Mouse (Mus musculus) midbrain, embryonic 14.5 days (tissue): ENCODE measurements around the gene Cdk20. TPM values are rescaled to one million over a fixed set of nuclear protein-coding genes. Genes with fewer than 3 reads are reported as not detected.
"Not testable (repeated sequence)": the region's sequence is repeated elsewhere in the genome, so short reads cannot be mapped to it uniquely, and the experiment has no call there.

ENCODE experiments used
- ATAC-seq: fragments of 200-750 bp; cut with Nextera tagmentation; 2 replicates; pipeline ENCODE4 v1.8.0; 2017; ENCODE audit warnings: moderate number of reproducible peaks, moderate library complexity; ENCODE audit not compliant: low FRiP score, low TSS enrichment
- DNase-seq: peaks from one replicate; pipeline ENCODE4 v3.0.0-alpha.2; 2015
- H3K27ac ChIP-seq: fragments of 300-500 bp; sonication (generic); replicated peaks from 2 replicates; pipeline ENCODE4 v1.5.1; 2014; ENCODE audit warnings: mild to moderate bottlenecking, low read depth, low read length, moderate library complexity
- H3K27me3 ChIP-seq: fragments of 300-500 bp; sonication (generic); 2 replicates; pipeline ENCODE4 v1.6.1; 2014; ENCODE audit warnings: low read length, control low read depth, mixed read lengths; ENCODE audit not compliant: control insufficient read depth, insufficient read depth
- H3K36me3 ChIP-seq: fragments of 300-500 bp; sonication (generic); 2 replicates; pipeline ENCODE4 v1.6.1; 2014; ENCODE audit warnings: low read length, control low read depth; ENCODE audit not compliant: control insufficient read depth, insufficient read depth
- H3K4me1 ChIP-seq: fragments of 300-500 bp; sonication (generic); 2 replicates; pipeline ENCODE4 v1.6.1; 2014; ENCODE audit warnings: mild to moderate bottlenecking, antibody characterized with exemption, low read length, control low read depth; ENCODE audit not compliant: control insufficient read depth, insufficient read depth
- H3K4me2 ChIP-seq: fragments of 300-500 bp; sonication (generic); 2 replicates; pipeline ENCODE4 v1.6.1; 2014; ENCODE audit warnings: mild to moderate bottlenecking, low read length, moderate library complexity
- H3K4me3 ChIP-seq: fragments of 300-500 bp; sonication (generic); replicated peaks from 2 replicates; pipeline ENCODE4 v1.5.1; 2014; ENCODE audit warnings: low read depth, low read length
- H3K9ac ChIP-seq: fragments of 300-500 bp; sonication (generic); replicated peaks from 2 replicates; pipeline ENCODE4 v1.6.1; 2014; ENCODE audit warnings: mild to moderate bottlenecking, low read length, moderate library complexity
- H3K9me3 ChIP-seq: fragments of 300-500 bp; sonication (generic); 2 replicates; pipeline ENCODE4 v1.6.1; 2016; ENCODE audit warnings: low read length, control low read depth, mixed read lengths; ENCODE audit not compliant: control insufficient read depth
- WGBS: fragments of 180-500 bp; shearing (Covaris S2); extraction: QIAGEN DNeasy Blood & Tissue Kit; methylation state at CpG from one replicate; pipeline ENCODE4 v1.1.7; 2014; 5-methylcytosine and 5-hydroxymethylcytosine counted together
- polyA plus RNA-seq: library from polyadenylated mRNA; unstranded; fragments of >200 nt; fragmentation: Nextera tagmentation; extraction: Ambion mirVana; gene quantifications from 2 replicates; pipeline ENCODE4 v1.2.1, GENCODE M21; 2014

The Cdk20 gene
- polyA plus RNA-seq, 1 experiment from 2014 or later: 20.2 TPM

- 77% methylated on average over 7 of the region's 7 CpGs for WGBS
- H3K27ac ChIP-seq: no peak overlapping the region
- H3K9me3 ChIP-seq: no peaks in the 10 kb centered on the region
- no peak for ATAC-seq
- no peak overlapping the region for H3K4me3 ChIP-seq
- H3K4me1 ChIP-seq: no peaks in the 10 kb centered on the region
- no peak for DNase-seq
- no peaks in the 10 kb centered on the region for H3K27me3 ChIP-seq
- H3K9ac ChIP-seq: no peak overlapping the region
- no peaks in the 10 kb centered on the region for H3K36me3 ChIP-seq
- no peak overlapping the region for H3K4me2 ChIP-seq
These were observed 18.1 kb downstream of the Cdk20 start for GRCm38 (mm10) chr13:64450001-64450794.

GRCm38 (mm10) chr13:64457225-64457978 lies 25.3 kb downstream of the Cdk20 start:
- 93% methylated on average over 19 of the region's 19 CpGs for WGBS
- H3K4me1 ChIP-seq, H3K27ac ChIP-seq, H3K27me3 ChIP-seq, DNase-seq, H3K4me3 ChIP-seq, ATAC-seq, H3K9ac ChIP-seq, H3K4me2 ChIP-seq, H3K36me3 ChIP-seq, H3K9me3 ChIP-seq: not testable (repeated sequence)

DNA sequence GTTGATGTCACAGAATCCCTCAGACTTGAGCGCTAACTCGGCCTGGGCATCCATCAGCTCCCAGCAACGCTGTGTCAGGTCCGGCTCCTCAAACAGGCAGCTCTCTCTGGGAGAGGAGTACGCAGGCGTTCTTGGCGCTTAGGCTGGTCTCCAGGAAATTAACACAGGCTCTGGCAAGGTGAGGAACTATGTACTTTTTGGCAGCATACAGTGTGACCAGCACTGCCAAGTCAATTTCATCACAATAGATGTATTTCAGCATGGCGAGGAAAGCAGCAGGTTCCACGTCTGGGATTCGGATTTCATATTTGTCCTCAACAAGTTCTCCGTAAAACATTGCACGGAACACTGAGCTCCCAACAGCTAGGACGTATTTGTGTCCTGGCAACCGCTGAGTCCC lies 26.1 kb downstream of the Cdk20 start:
- H3K4me2 ChIP-seq: no peak overlapping the region
- WGBS: 93% methylated on average over 14 of the region's 14 CpGs
- no peaks in the 10 kb centered on the region for H3K4me1 ChIP-seq
- ATAC-seq (no peak), DNase-seq (no peak)
- no peaks in the 10 kb centered on the region for H3K27me3 ChIP-seq
- no peak overlapping the region for H3K27ac ChIP-seq
- peaks cover 7% of the 10 kb centered on the region; the same call in 1 of the 2 replicates for H3K9me3 ChIP-seq
- no peak overlapping the region for H3K9ac ChIP-seq
- H3K36me3 ChIP-seq: no peaks in the 10 kb centered on the region
- no peak overlapping the region for H3K4me3 ChIP-seq

- WGBS: 85% methylated on average over 2 of the region's 2 CpGs
These were observed 30.5 kb downstream of the Cdk20 start for GRCm38 (mm10) chr13:64462581-64462980.

DNA sequence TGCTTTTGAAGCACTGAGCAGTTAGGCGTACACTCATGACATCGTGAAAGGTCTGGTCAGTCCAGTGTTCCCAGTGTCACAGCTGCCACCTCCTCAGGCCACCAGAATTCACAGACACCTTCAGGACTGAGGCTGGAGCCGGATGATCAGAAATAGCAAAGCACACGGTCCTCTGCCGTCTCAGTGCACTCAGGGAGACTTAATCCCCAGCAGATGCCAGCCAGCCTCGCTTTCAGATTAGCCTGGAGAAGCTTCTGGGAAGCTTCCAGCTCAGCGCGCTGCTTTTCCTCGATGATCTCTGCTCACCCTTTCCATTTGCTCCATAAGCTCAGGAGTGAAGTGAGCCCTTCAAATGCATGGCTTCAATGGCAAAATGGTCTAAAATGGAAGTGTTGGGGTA lies 33.1 kb downstream of the Cdk20 start:
- Histone ChIP-seq H3K4me2 (no peak overlapping the region), H3K27me3 (no peaks in the 10 kb centered on the region), H3K9me3 (peaks cover 7% of the 10 kb centered on the region; the same call in 1 of the 2 replicates), H3K36me3 (no peaks in the 10 kb centered on the region), H3K9ac (no peak overlapping the region), H3K27ac (no peak overlapping the region), H3K4me3 (no peak overlapping the region), H3K4me1 (no peaks in the 10 kb centered on the region)
- 69% methylated on average over 9 of the region's 9 CpGs for WGBS
- DNase-seq: peak; percentile 17
- no peak for ATAC-seq

More at GRCm38 (mm10) chr13:64462581-64462980, 30.5 kb downstream of the Cdk20 start:
- no peak overlapping the region for H3K4me3 ChIP-seq
- H3K9ac ChIP-seq: no peak overlapping the region
- H3K4me2 ChIP-seq: no peak overlapping the region
- H3K27ac ChIP-seq: no peak overlapping the region
- H3K4me1 ChIP-seq: no peaks in the 10 kb centered on the region
- H3K27me3 ChIP-seq: no peaks in the 10 kb centered on the region
- H3K9me3 ChIP-seq: peaks cover 7% of the 10 kb centered on the region; the same call in 1 of the 2 replicates
- no peak for DNase-seq
- no peak for ATAC-seq
- no peaks in the 10 kb centered on the region for H3K36me3 ChIP-seq

- no peak for ATAC-seq
- no peak overlapping the region for H3K27ac ChIP-seq
- H3K27me3 ChIP-seq: no peaks in the 10 kb centered on the region
- H3K4me2 ChIP-seq: no peak overlapping the region
- no peaks in the 10 kb centered on the region for H3K9me3 ChIP-seq
- 66% methylated on average over 6 of the region's 6 CpGs for WGBS
- DNase-seq: peak; percentile 49
- no peaks in the 10 kb centered on the region for H3K4me1 ChIP-seq
- H3K4me3 ChIP-seq: no peak overlapping the region
- H3K36me3 ChIP-seq: no peaks in the 10 kb centered on the region
- no peak overlapping the region for H3K9ac ChIP-seq
These were observed 35.8 kb downstream of the Cdk20 start for GRCm38 (mm10) chr13:64467886-64468285.

- no peak overlapping the region for H3K4me3 ChIP-seq
- H3K27me3 ChIP-seq: no peaks in the 10 kb centered on the region
- ATAC-seq (no peak), DNase-seq (no peak)
- no peaks in the 10 kb centered on the region for H3K9me3 ChIP-seq
- no peaks in the 10 kb centered on the region for H3K4me1 ChIP-seq
- H3K36me3 ChIP-seq: no peaks in the 10 kb centered on the region
- 80% methylated on average over 4 of the region's 4 CpGs for WGBS
- H3K4me2 ChIP-seq: no peak overlapping the region
- no peak overlapping the region for H3K27ac ChIP-seq
- no peak overlapping the region for H3K9ac ChIP-seq
These were observed 45.9 kb downstream of the Cdk20 start for GRCm38 (mm10) chr13:64477968-64478367.

GRCm38 (mm10) chr13:64479960-64480359 lies 47.8 kb downstream of the Cdk20 start:
- Histone ChIP-seq H3K27me3 (no peaks in the 10 kb centered on the region), H3K36me3 (no peaks in the 10 kb centered on the region), H3K9me3 (no peaks in the 10 kb centered on the region), H3K4me3 (no peak overlapping the region), H3K27ac (no peak overlapping the region), H3K9ac (no peak overlapping the region), H3K4me2 (no peak overlapping the region), H3K4me1 (no peaks in the 10 kb centered on the region)
- DNase-seq (no peak), ATAC-seq (no peak)
- WGBS: 83% methylated on average over 3 of the region's 3 CpGs
